Comparison of ENCODE assay signal across 10 mouse cellular contexts in the genomic region with DNA sequence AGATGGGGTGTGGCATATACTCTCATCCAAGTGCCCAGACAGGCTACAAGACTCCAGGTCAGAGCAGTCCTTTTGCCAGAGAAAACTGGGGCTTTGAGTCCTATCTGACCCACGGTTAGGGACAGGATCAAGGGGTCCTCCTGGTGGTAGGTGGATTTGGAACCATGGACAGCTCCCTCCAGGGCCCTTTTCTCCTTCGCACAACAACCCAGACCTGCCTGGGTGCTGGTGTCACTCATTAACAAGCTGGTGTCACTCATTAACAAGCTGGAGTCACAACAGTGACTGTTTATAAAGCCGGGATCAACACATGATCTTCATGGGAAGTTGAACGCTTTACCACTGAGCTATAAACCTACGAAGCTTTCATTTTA.
DNase-seq lines count a peak whose midpoint lies in the region; ATAC-seq lines count a peak whose summit lies in the region.
"Had no signal": no experiment of that assay in that cellular context is flagged by ENCODE, and none has a peak within 500 bp of the region (broad histone marks: within the 10 kb centered on the region; RNA-seq: fewer than 3 reads in every experiment).

No protein-coding gene starts in this region.

- H3K27me3 ChIP-seq in stomach, embryonic 14.5 days (ENCODE audit: control insufficient read depth, insufficient read depth, low read length) = no peaks in the 10 kb centered on the region

- no peak overlapping the region for H3K27ac ChIP-seq in stomach, embryonic 14.5 days (ENCODE audit: low read length)
- H3K27ac ChIP-seq: macrophage had no signal

- 0 out of 2 replicates have a peak, but pooled peaks have one; percentile 33 for ATAC-seq in stomach, embryonic 14.5 days (ENCODE audit: insufficient number of reproducible peaks, insufficient read depth, low FRiP score, low read depth)

- H3K4me2 ChIP-seq in stomach, embryonic 14.5 days (replicated peaks; ENCODE audit: low read depth, low read length) = no peak overlapping the region

- 7% methylated on average over 5 of the region's 5 CpGs for WGBS in stomach, embryonic 14.5 days

- H3K9me3 ChIP-seq in stomach, embryonic 14.5 days (ENCODE audit: control insufficient read depth, low read depth, low read length) = no peaks in the 10 kb centered on the region

- H3K9ac ChIP-seq in stomach, embryonic 14.5 days (replicated peaks; ENCODE audit: low read depth, low read length) = no peak overlapping the region

- intact Hi-C loops in gastrocnemius, postnatal 36 days (cut with DNase I) = no loop called here

- H3K36me3 ChIP-seq in stomach, embryonic 14.5 days (ENCODE audit: control insufficient read depth, insufficient read depth, low read length) = no peaks in the 10 kb centered on the region

- H3K4me3 ChIP-seq in stomach, embryonic 14.5 days (ENCODE audit: low read depth, low read length) = no peak overlapping the region

- DNase-seq in adrenal gland, postnatal 10 days = peak; percentile 47
- no peak for DNase-seq in adrenal gland, adult 18-20 months (ENCODE audit: low spot score in 2 of 2)
- DNase-seq in ovary, postnatal 10 days (ENCODE audit: low spot score) = peak; percentile 4
- DNase-seq in ovary, adult 18-20 months (ENCODE audit: low spot score) = no peak
- peak; percentile 82 to 88 for DNase-seq in kidney, postnatal 4 days
- DNase-seq in layer of hippocampus, postnatal 14 days (ENCODE audit: low spot score in 2 of 2) = no peak
- DNase-seq in gastrocnemius, postnatal 36 days = no peak
- DNase-seq: adrenal gland, adult 8-10 months had no signal

- H3K4me1 ChIP-seq in stomach, embryonic 14.5 days (ENCODE audit: control insufficient read depth, insufficient read depth, low read length) = no peaks in the 10 kb centered on the region

Comparison
In these comparisons a context has a peak if more than half of its experiments do, and no peak if none do; other contexts are left out.
1. DNase-seq: peak in adrenal gland, postnatal 10 days (single experiment), ovary, postnatal 10 days (single experiment) and kidney, postnatal 4 days (2 of 2); none in adrenal gland, adult 18-20 months (0 of 2), ovary, adult 18-20 months (single experiment), layer of hippocampus, postnatal 14 days (0 of 2) and gastrocnemius, postnatal 36 days (0 of 2).